Mouse (Mus musculus): Measurements from ENCODE around the gene 1700008O03Rik. TPM values are rescaled to one million over a fixed set of nuclear protein-coding genes. Genes with fewer than 3 reads are reported as not detected.

Gene 1700008O03Rik
- 0.99 and 1.4 TPM in 2 replicates for polyA plus RNA-seq (2014; fragmentation: Nextera tagmentation; extraction: Ambion mirVana)

DNA sequence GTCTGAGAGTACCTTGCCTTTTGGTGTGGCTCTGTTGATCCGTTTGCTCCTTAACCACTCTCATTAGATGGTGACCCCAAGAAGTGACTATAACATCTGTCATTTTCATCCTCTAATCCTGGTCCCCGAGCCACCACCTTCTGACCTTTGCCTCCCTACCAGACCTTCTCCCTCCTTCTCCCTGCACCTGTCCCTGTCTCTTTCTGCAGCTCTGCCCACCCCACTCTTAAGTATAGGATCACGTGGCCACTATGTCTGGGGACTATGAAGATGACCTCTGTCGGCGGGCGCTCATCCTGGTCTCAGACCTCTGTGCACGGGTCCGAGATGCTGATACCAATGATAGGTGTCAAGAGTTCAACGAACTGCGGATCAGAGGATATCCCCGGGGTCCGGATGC, at the start of gene 1700008O03Rik:
1700008O03Rik (minus strand) TSS at position 101 of the 400 bp plus-strand sequence.
- H3K27me3 ChIP-seq (ENCODE audit: control insufficient read depth, insufficient read depth, low read length), result 0 out of 2 replicates have a peak, but pooled peaks cover 4% of the 10 kb centered on the region

GRCm38 (mm10) chr7:44434089-44434488, 48.5 kb upstream of the 1700008O03Rik start:
- ATAC-seq (replicated peaks; ENCODE audit: insufficient number of reproducible peaks, low FRiP score, low TSS enrichment, low read depth), result no peak
- peaks cover 15% of the 10 kb centered on the region for H3K27me3 ChIP-seq (ENCODE audit: control insufficient read depth, insufficient read depth, low read length)

More for the DNA sequence above, at the start of gene 1700008O03Rik:
- no peak for DNase-seq (ENCODE audit: low spot score)
- no peak for ATAC-seq (replicated peaks; ENCODE audit: insufficient number of reproducible peaks, low FRiP score, low TSS enrichment, low read depth)
- 75% methylated on average over 12 of the region's 12 CpGs for WGBS
- Histone ChIP-seq H3K4me1 (ENCODE audit: control insufficient read depth, insufficient read depth, low read length) (no peaks in the 10 kb centered on the region; the same call in 1 of the 2 replicates), H3K9ac (replicated peaks; ENCODE audit: low read length) (peak within 1 kb of the TSS; percentile 50; the same call in 1 of the 2 replicates), H3K36me3 (replicated peaks; ENCODE audit: control insufficient read depth, insufficient read depth, low read depth, low read length) (no peaks in the 10 kb centered on the region), H3K9me3 (replicated peaks; ENCODE audit: control insufficient read depth, low read length) (no peaks in the 10 kb centered on the region), H3K27ac (replicated peaks; ENCODE audit: low read depth, low read length) (no peak within 1 kb of the TSS), H3K4me2 (ENCODE audit: low read depth, low read length) (peak within 1 kb of the TSS; percentile 92), H3K4me3 (ENCODE audit: low read depth, low read length) (peak within 1 kb of the TSS; percentile 50)

DNA sequence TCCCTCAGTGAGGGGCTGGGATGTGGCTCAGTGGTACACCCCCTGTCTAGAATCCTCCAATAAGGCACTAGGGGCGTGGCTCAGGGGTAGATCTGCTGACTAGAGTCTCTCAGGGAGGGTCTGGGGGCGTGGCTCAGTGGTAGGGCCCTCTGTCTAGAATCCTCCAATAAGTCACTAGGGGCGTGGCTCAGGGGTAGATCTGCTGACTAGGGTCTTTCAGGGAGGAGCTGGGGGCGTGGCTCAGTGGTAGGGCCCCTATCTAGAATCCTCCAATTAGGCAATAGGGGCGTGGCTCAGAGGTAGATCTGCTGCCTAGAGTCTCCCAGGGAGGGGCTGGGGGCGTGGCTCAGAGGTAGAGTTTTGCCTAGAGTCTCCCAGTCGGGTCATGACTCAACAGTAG, 47.8 kb upstream of the 1700008O03Rik start:
- WGBS, result 1% methylated on average over 7 of the region's 7 CpGs
- no peak overlapping the region for H3K4me2 ChIP-seq (ENCODE audit: low read depth, low read length)
- peaks cover 18% of the 10 kb centered on the region for H3K27me3 ChIP-seq (ENCODE audit: control insufficient read depth, insufficient read depth, low read length)
- no peak overlapping the region for H3K4me3 ChIP-seq (ENCODE audit: low read depth, low read length)
- no peaks in the 10 kb centered on the region for H3K9me3 ChIP-seq (replicated peaks; ENCODE audit: control insufficient read depth, low read length)
- ATAC-seq (replicated peaks; ENCODE audit: insufficient number of reproducible peaks, low FRiP score, low TSS enrichment, low read depth), result peak; percentile 51
- H3K9ac ChIP-seq (replicated peaks; ENCODE audit: low read length), result no peak overlapping the region
- DNase-seq (ENCODE audit: low spot score), result peak; percentile 69
- H3K27ac ChIP-seq (replicated peaks; ENCODE audit: low read depth, low read length), result no peak overlapping the region
- H3K36me3 ChIP-seq (replicated peaks; ENCODE audit: control insufficient read depth, insufficient read depth, low read depth, low read length), result no peaks in the 10 kb centered on the region
- peaks cover 8% of the 10 kb centered on the region for H3K4me1 ChIP-seq (ENCODE audit: control insufficient read depth, insufficient read depth, low read length)

More at GRCm38 (mm10) chr7:44434089-44434488, 48.5 kb upstream of the 1700008O03Rik start:
- Histone ChIP-seq H3K4me2 (ENCODE audit: low read depth, low read length) (no peak overlapping the region), H3K9me3 (replicated peaks; ENCODE audit: control insufficient read depth, low read length) (no peaks in the 10 kb centered on the region), H3K4me1 (ENCODE audit: control insufficient read depth, insufficient read depth, low read length) (peaks cover 8% of the 10 kb centered on the region), H3K36me3 (replicated peaks; ENCODE audit: control insufficient read depth, insufficient read depth, low read depth, low read length) (no peaks in the 10 kb centered on the region), H3K9ac (replicated peaks; ENCODE audit: low read length) (no peak overlapping the region), H3K4me3 (ENCODE audit: low read depth, low read length) (no peak overlapping the region), H3K27ac (replicated peaks; ENCODE audit: low read depth, low read length) (no peak overlapping the region)
- DNase-seq (ENCODE audit: low spot score), result no peak
- WGBS, result 78% methylated on average over 9 of the region's 9 CpGs

GRCm38 (mm10) chr7:44432550-44432949, 46.9 kb upstream of the 1700008O03Rik start:
- H3K9ac ChIP-seq (replicated peaks; ENCODE audit: low read length), result no peak overlapping the region
- DNase-seq (ENCODE audit: low spot score) (no peak), ATAC-seq (replicated peaks; ENCODE audit: insufficient number of reproducible peaks, low FRiP score, low TSS enrichment, low read depth) (no peak)
- H3K27ac ChIP-seq (replicated peaks; ENCODE audit: low read depth, low read length), result no peak overlapping the region
- H3K27me3 ChIP-seq (ENCODE audit: control insufficient read depth, insufficient read depth, low read length), result peaks cover 20% of the 10 kb centered on the region
- no peaks in the 10 kb centered on the region for H3K36me3 ChIP-seq (replicated peaks; ENCODE audit: control insufficient read depth, insufficient read depth, low read depth, low read length)
- 69% methylated on average over 6 of the region's 6 CpGs for WGBS
- H3K4me3 ChIP-seq (ENCODE audit: low read depth, low read length), result no peak overlapping the region
- H3K4me2 ChIP-seq (ENCODE audit: low read depth, low read length), result no peak overlapping the region
- H3K9me3 ChIP-seq (replicated peaks; ENCODE audit: control insufficient read depth, low read length), result no peaks in the 10 kb centered on the region
- peaks cover 8% of the 10 kb centered on the region for H3K4me1 ChIP-seq (ENCODE audit: control insufficient read depth, insufficient read depth, low read length)

DNA sequence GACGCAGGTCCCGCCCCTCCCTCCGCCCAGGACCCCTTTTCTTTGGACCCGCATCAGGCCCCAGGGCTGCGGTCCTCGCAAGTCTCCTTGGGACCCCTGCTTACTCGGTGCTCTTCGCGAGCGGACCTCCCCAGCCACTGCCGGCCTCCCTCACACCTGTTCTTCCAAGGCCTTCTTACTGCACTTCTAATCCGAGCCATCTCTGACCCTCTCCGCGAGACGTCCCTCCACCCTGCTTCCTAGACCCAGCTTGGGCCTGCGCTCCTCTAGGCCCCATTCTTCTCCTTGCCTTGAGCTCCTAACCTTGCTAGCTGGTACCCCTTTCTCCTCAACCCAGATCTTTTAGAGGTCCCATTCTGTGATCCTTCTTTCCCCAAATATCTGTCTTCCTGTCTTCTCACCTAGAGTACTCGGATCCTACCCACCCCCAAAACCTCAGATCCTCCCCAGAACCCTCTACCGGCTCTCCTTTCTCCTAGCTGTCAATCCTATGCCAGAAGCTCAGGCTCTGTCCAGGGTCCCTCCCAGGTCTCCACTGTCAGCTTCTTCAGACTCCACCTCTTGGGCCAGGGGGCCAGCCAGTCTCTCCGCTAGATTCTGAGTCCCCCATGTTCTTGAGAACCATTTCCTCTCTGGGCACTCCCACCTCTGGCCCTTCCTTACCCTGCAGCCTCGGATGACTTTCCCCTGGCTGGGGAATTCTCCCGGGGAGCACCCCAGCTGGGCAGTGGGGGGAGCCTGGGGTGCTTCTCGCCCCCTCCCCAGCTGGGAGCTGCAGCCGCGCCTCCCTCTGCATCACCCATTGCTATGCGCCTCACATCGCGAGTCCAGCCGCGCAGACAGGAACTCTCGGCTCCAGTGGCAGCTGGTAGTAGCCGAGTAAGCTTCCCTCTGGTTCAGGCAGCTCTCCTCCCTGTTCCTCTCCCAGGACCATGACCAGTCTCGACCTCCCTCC, 44.2 kb upstream of the 1700008O03Rik start:
- peak; percentile 4; the same call in 1 of the 2 replicates for ATAC-seq (replicated peaks; ENCODE audit: insufficient number of reproducible peaks, low FRiP score, low TSS enrichment, low read depth)
- no peaks in the 10 kb centered on the region for H3K36me3 ChIP-seq (replicated peaks; ENCODE audit: control insufficient read depth, insufficient read depth, low read depth, low read length)
- peak overlapping the region; percentile 92 for H3K4me2 ChIP-seq (ENCODE audit: low read depth, low read length)
- WGBS, result 2% methylated on average over 32 of the region's 32 CpGs
- H3K27me3 ChIP-seq (ENCODE audit: control insufficient read depth, insufficient read depth, low read length), result peaks cover 20% of the 10 kb centered on the region
- no peaks in the 10 kb centered on the region for H3K9me3 ChIP-seq (replicated peaks; ENCODE audit: control insufficient read depth, low read length)
- peak overlapping the region; percentile 63 for H3K4me3 ChIP-seq (ENCODE audit: low read depth, low read length)
- H3K27ac ChIP-seq (replicated peaks; ENCODE audit: low read depth, low read length), result peak overlapping the region; percentile 72
- H3K9ac ChIP-seq (replicated peaks; ENCODE audit: low read length), result peak overlapping the region; percentile 70
- DNase-seq (ENCODE audit: low spot score), result no peak
- peaks cover 8% of the 10 kb centered on the region for H3K4me1 ChIP-seq (ENCODE audit: control insufficient read depth, insufficient read depth, low read length)

GRCm38 (mm10) chr7:44428968-44429521, 43.4 kb upstream of the 1700008O03Rik start, which contains the start of gene Lrrc4b:
Gene Lrrc4b (plus strand): TSS chr7:44429018.
- H3K4me3 ChIP-seq (ENCODE audit: low read depth, low read length), result peak within 1 kb of the TSS; percentile 63
- H3K9me3 ChIP-seq (replicated peaks; ENCODE audit: control insufficient read depth, low read length), result no peaks in the 10 kb centered on the region
- peak within 1 kb of the TSS; percentile 72 for H3K27ac ChIP-seq (replicated peaks; ENCODE audit: low read depth, low read length)
- peak within 1 kb of the TSS; percentile 92 for H3K4me2 ChIP-seq (ENCODE audit: low read depth, low read length)
- no peaks in the 10 kb centered on the region for H3K36me3 ChIP-seq (replicated peaks; ENCODE audit: control insufficient read depth, insufficient read depth, low read depth, low read length)
- WGBS, result 1% methylated on average over 19 of the region's 69 CpGs
- peak within 1 kb of the TSS; percentile 70 for H3K9ac ChIP-seq (replicated peaks; ENCODE audit: low read length)
- H3K4me1 ChIP-seq (ENCODE audit: control insufficient read depth, insufficient read depth, low read length), result peaks cover 8% of the 10 kb centered on the region
- DNase-seq (ENCODE audit: low spot score) (peak; percentile 77), ATAC-seq (replicated peaks; ENCODE audit: insufficient number of reproducible peaks, low FRiP score, low TSS enrichment, low read depth) (0 out of 2 replicates have a peak, but pooled peaks have one; percentile 20)
- H3K27me3 ChIP-seq (ENCODE audit: control insufficient read depth, insufficient read depth, low read length), result peaks cover 20% of the 10 kb centered on the region

- ATAC-seq (replicated peaks; ENCODE audit: insufficient number of reproducible peaks, low FRiP score, low TSS enrichment, low read depth) (peak; percentile 14; the same call in 1 of the 2 replicates), DNase-seq (ENCODE audit: low spot score) (peak; percentile 66)
Measured at GRCm38 (mm10) chr7:44428171-44428950, 42.7 kb upstream of the 1700008O03Rik start.

More at GRCm38 (mm10) chr7:44428171-44428950, 42.7 kb upstream of the 1700008O03Rik start:
- Histone ChIP-seq H3K27ac (replicated peaks; ENCODE audit: low read depth, low read length) (no peak overlapping the region), H3K36me3 (replicated peaks; ENCODE audit: control insufficient read depth, insufficient read depth, low read depth, low read length) (no peaks in the 10 kb centered on the region), H3K4me3 (ENCODE audit: low read depth, low read length) (peak overlapping the region; percentile 63), H3K9ac (replicated peaks; ENCODE audit: low read length) (peak overlapping the region; percentile 70), H3K4me1 (ENCODE audit: control insufficient read depth, insufficient read depth, low read length) (peaks cover 8% of the 10 kb centered on the region), H3K4me2 (ENCODE audit: low read depth, low read length) (peak overlapping the region; percentile 92), H3K27me3 (ENCODE audit: control insufficient read depth, insufficient read depth, low read length) (peaks cover 22% of the 10 kb centered on the region), H3K9me3 (replicated peaks; ENCODE audit: control insufficient read depth, low read length) (no peaks in the 10 kb centered on the region)
- WGBS, result 1% methylated on average over 16 of the region's 38 CpGs
